Mouse (Mus musculus): Measurements from ENCODE around the gene Sh3pxd2a.

The Sh3pxd2a gene

GRCm38 (mm10) chr19:47455001-47455755 is 9.0 kb downstream of the Sh3pxd2a start:
- no peak for DNase-seq

GRCm38 (mm10) chr19:47454167-47455000 is 9.8 kb downstream of the Sh3pxd2a start:
- no peak for DNase-seq

GRCm38 (mm10) chr19:47453352-47453751 is 10.8 kb downstream of the Sh3pxd2a start:
- no peak for DNase-seq

- no peak for DNase-seq
Measured at GRCm38 (mm10) chr19:47452682-47453081, 11.5 kb downstream of the Sh3pxd2a start.

GRCm38 (mm10) chr19:47452211-47452610 is 12.0 kb downstream of the Sh3pxd2a start:
- no peak for DNase-seq

- no peak for DNase-seq
Measured at GRCm38 (mm10) chr19:47451476-47452113, 12.6 kb downstream of the Sh3pxd2a start.

GRCm38 (mm10) chr19:47450261-47451137 is 13.7 kb downstream of the Sh3pxd2a start:
- DNase-seq, result peak; percentile 45

- peak; percentile 51 for DNase-seq
Measured at GRCm38 (mm10) chr19:47449513-47450227, 14.5 kb downstream of the Sh3pxd2a start.

- DNase-seq, result peak; percentile 77
Measured at GRCm38 (mm10) chr19:47448618-47449151, 15.5 kb downstream of the Sh3pxd2a start.

GRCm38 (mm10) chr19:47446841-47447365 is 17.3 kb downstream of the Sh3pxd2a start:
- peak; percentile 75 for DNase-seq

GRCm38 (mm10) chr19:47446130-47446529 is 18.1 kb downstream of the Sh3pxd2a start:
- no peak for DNase-seq

- DNase-seq, result no peak
Measured at GRCm38 (mm10) chr19:47445726-47446125, 18.5 kb downstream of the Sh3pxd2a start.

- no peak for DNase-seq
Measured at GRCm38 (mm10) chr19:47444488-47444887, 19.7 kb downstream of the Sh3pxd2a start.

- no peak for DNase-seq
Measured at GRCm38 (mm10) chr19:47442294-47442627, 21.9 kb downstream of the Sh3pxd2a start.

GRCm38 (mm10) chr19:47441541-47442293 is 22.5 kb downstream of the Sh3pxd2a start:
- DNase-seq, result peak; percentile 53

- DNase-seq, result no peak
Measured at GRCm38 (mm10) chr19:47440967-47441366, 23.2 kb downstream of the Sh3pxd2a start.

GRCm38 (mm10) chr19:47440435-47440803 is 23.8 kb downstream of the Sh3pxd2a start:
- no peak for DNase-seq

- DNase-seq, result no peak
Measured at GRCm38 (mm10) chr19:47439726-47440434, 24.3 kb downstream of the Sh3pxd2a start.

- DNase-seq, result no peak
Measured at GRCm38 (mm10) chr19:47438445-47438844, 25.8 kb downstream of the Sh3pxd2a start.

- DNase-seq, result no peak
Measured at GRCm38 (mm10) chr19:47437040-47437439, 27.2 kb downstream of the Sh3pxd2a start.
